Mouse (Mus musculus) lung, postnatal 0 days (tissue): ENCODE measurements around the gene Lbx2. TPM values are rescaled to one million over a fixed set of nuclear protein-coding genes. Genes with fewer than 3 reads are reported as not detected.

Source experiments
- ATAC-seq: fragments of 200-750 bp; cut with Nextera tagmentation; 2 replicates; pipeline ENCODE4 v1.8.0; 2017; ENCODE audit warnings: moderate library complexity
- DNase-seq: peaks from one replicate; pipeline ENCODE4 v3.0.0-alpha.2; 2016; ENCODE audit warnings: low spot score
- H3K27ac ChIP-seq: fragments of 300-500 bp; sonication (generic); 2 replicates; pipeline ENCODE4 v1.5.1; 2014; ENCODE audit warnings: antibody characterized with exemption, mild to moderate bottlenecking, low read length, mixed read lengths
- H3K27me3 ChIP-seq: fragments of 300-500 bp; sonication (generic); replicated peaks from 2 replicates; pipeline ENCODE4 v1.6.1; 2014; ENCODE audit warnings: low read length, mixed read lengths; ENCODE audit not compliant: insufficient read depth
- H3K36me3 ChIP-seq: fragments of 300-500 bp; sonication (generic); 2 replicates; pipeline ENCODE4 v1.6.1; 2014; ENCODE audit warnings: low read length, mixed read lengths; ENCODE audit not compliant: insufficient read depth
- H3K4me1 ChIP-seq: fragments of 300-500 bp; sonication (generic); 2 replicates; pipeline ENCODE4 v1.6.1; 2014; ENCODE audit warnings: antibody characterized with exemption, low read depth, low read length, mixed read lengths; ENCODE audit not compliant: insufficient read depth
- H3K4me2 ChIP-seq: fragments of 300-500 bp; sonication (generic); replicated peaks from 2 replicates; pipeline ENCODE4 v1.6.1; 2014; ENCODE audit warnings: low read depth, mild to moderate bottlenecking, low read length, moderate library complexity, mixed read lengths
- H3K4me3 ChIP-seq: fragments of 300-500 bp; sonication (generic); 2 replicates; pipeline ENCODE4 v1.5.1; 2014; ENCODE audit warnings: low read depth, low read length
- H3K9ac ChIP-seq: fragments of 300-500 bp; sonication (generic); replicated peaks from 2 replicates; pipeline ENCODE4 v1.6.1; 2014; ENCODE audit warnings: low read depth, mild to moderate bottlenecking
- H3K9me3 ChIP-seq: fragments of 300-500 bp; sonication (generic); 2 replicates; pipeline ENCODE4 v1.6.1; 2016; ENCODE audit warnings: low read length, mixed read lengths
- CTCF ChIP-seq: IDR thresholded peaks from 2 replicates; pipeline ENCODE4 v1.5.1; 2016; ENCODE audit warnings: antibody characterized with exemption, mild to moderate bottlenecking
- EP300 ChIP-seq: IDR thresholded peaks from 2 replicates; pipeline ENCODE4 v1.6.1; 2016; ENCODE audit warnings: antibody characterized with exemption, mild to moderate bottlenecking, control low read depth
- WGBS: fragments of 180-500 bp; shearing (Covaris S2); extraction: QIAGEN DNeasy Blood & Tissue Kit; methylation state at CpG from one replicate; pipeline ENCODE4 v1.1.7; 2014; 5-methylcytosine and 5-hydroxymethylcytosine counted together
- polyA plus RNA-seq: library from polyadenylated mRNA; unstranded; fragments of >200 nt; fragmentation: Nextera tagmentation; extraction: Ambion mirVana; gene quantifications from 2 replicates; pipeline ENCODE4 v1.2.1, GENCODE M21; 2015

Gene Lbx2
- polyA plus RNA-seq, 1 experiment from 2014 or later: 1.9 TPM

DNA sequence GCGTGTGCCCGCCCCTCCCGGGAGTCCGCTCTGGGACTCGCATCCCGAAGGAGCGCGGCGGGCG lies 16.1 kb upstream of the Lbx2 start, which contains the start of gene Tlx2:
Tlx2 (minus strand) TSS at position 47 of the 64 bp plus-strand sequence.
- H3K9ac ChIP-seq: no peak within 1 kb of the TSS
- peaks cover 68% of the 10 kb centered on the region for H3K27me3 ChIP-seq
- TF ChIP-seq EP300 (no peak), CTCF (no peak)
- peaks cover 3% of the 10 kb centered on the region; the same call in 1 of the 2 replicates for H3K4me1 ChIP-seq
- DNase-seq: no peak
- H3K4me3 ChIP-seq: peak within 1 kb of the TSS; percentile 31; the same call in 1 of the 2 replicates
- under 1% methylated on average over 10 of the region's 10 CpGs for WGBS
- no peak for ATAC-seq
- no peak within 1 kb of the TSS for H3K27ac ChIP-seq
- H3K9me3 ChIP-seq: no peaks in the 10 kb centered on the region
- no peaks in the 10 kb centered on the region for H3K36me3 ChIP-seq
- peak within 1 kb of the TSS; percentile 55 for H3K4me2 ChIP-seq

DNA sequence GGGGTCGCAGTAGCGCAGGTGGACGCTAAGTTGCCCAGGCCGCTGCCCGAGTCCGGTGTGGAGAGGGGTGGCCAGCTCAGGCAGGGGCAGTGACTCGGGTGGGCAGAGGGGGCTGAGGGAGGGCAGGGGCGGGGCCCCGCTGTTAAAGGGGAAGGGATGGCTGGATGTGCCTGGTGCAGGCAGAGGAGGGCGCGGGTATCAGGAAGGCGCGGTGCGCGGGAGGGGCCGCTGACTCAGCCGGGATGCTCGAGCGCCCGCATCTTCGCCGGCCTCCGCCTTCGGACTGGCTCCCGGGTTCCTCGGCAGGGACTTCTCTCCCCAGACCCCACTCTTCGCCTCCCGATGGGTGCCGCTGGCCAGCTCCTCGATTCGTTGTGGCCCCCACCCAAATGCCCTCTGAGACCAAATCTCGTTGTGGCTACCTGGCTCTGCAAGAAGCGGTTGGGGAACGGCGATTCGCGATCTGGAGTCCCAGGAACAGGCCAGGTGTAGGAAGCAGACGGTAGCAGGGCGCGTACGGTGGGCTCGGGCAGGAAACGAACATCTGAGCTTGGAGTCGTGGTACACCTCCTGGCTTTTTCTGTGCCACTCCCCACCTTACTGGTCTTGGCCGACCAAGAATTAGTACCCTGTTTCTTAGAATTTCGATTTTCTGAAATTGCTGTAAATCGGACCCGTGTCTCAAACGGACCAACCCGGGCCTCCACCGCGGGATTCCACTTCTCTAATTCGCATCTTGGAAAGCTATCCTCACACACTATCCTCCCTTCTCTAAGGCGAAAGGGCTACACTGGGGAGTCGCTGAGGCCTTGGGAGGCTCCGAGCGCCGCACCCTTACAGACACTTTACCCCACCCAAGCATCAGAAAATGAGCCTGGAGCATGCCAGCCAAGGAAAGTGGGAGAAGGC lies 15.6 kb upstream of the Lbx2 start:
- TF ChIP-seq EP300: no peak
- TF ChIP-seq CTCF: no peak
- no peak overlapping the region for H3K4me2 ChIP-seq
- peak overlapping the region; percentile 8; the same call in 1 of the 2 replicates for H3K4me3 ChIP-seq
- H3K4me1 ChIP-seq: peaks cover 3% of the 10 kb centered on the region; the same call in 1 of the 2 replicates
- peaks cover 67% of the 10 kb centered on the region for H3K27me3 ChIP-seq
- 1% methylated on average over 45 of the region's 58 CpGs for WGBS
- H3K9me3 ChIP-seq: no peaks in the 10 kb centered on the region
- H3K27ac ChIP-seq: no peak overlapping the region
- no peak overlapping the region for H3K9ac ChIP-seq
- ATAC-seq (no peak), DNase-seq (no peak)
- H3K36me3 ChIP-seq: no peaks in the 10 kb centered on the region

DNA sequence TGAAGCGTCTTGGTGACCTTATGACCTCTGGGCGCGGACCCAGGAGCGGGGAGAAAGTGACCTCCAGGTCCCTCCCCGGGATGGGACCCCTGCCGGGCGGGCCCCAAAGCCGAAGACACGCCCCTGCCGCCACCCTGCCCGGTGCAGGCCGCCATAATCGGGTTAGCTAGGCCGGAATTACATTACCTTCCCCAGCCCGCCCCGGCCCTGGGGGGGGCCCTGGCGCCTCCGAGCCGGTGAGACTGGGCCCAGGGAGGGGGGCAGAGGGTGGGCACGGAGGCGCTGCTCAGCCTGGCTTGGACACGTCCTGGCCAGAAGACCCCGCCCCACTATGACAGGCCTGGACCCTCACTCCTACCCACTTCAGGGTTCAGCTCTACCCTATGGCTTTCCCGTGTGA lies 14.9 kb upstream of the Lbx2 start:
- Histone ChIP-seq H3K9ac (no peak overlapping the region), H3K27me3 (peaks cover 62% of the 10 kb centered on the region), H3K9me3 (no peaks in the 10 kb centered on the region), H3K4me2 (no peak overlapping the region), H3K4me1 (peaks cover 3% of the 10 kb centered on the region; the same call in 1 of the 2 replicates), H3K27ac (no peak overlapping the region), H3K36me3 (no peaks in the 10 kb centered on the region), H3K4me3 (no peak overlapping the region)
- WGBS: 3% methylated on average over 22 of the region's 24 CpGs
- ATAC-seq (no peak), DNase-seq (no peak)
- TF ChIP-seq CTCF (no peak), EP300 (no peak)

DNA sequence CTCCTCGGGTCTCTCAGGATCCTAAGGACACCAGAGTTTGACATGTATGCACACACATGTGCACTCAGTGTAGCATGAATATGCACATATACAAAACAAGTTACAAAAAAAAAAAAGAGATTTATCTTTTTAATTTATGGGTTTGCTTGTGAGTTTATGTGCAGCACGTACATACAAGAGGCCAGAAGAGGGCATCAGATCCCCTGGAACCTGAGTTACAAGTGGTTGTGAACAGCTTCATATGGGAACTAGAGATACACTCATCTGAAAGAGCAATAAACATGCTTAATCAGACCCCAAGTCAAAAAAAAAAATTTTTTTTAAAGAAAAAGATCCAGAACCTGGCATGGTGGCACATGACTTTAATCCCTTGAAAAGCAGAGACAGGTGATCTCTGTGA lies 11.2 kb upstream of the Lbx2 start:
- no peak overlapping the region for H3K4me3 ChIP-seq
- no peaks in the 10 kb centered on the region for H3K4me1 ChIP-seq
- no peak overlapping the region for H3K9ac ChIP-seq
- no peak overlapping the region for H3K27ac ChIP-seq
- H3K4me2 ChIP-seq: no peak overlapping the region
- DNase-seq: peak; percentile 33
- H3K36me3 ChIP-seq: no peaks in the 10 kb centered on the region
- H3K9me3 ChIP-seq: no peaks in the 10 kb centered on the region
- ATAC-seq: no peak
- H3K27me3 ChIP-seq: peaks cover 28% of the 10 kb centered on the region
- TF ChIP-seq EP300: no peak
- peak; percentile 34 for TF ChIP-seq CTCF
- 9% methylated on average over 2 of the region's 2 CpGs for WGBS

DNA sequence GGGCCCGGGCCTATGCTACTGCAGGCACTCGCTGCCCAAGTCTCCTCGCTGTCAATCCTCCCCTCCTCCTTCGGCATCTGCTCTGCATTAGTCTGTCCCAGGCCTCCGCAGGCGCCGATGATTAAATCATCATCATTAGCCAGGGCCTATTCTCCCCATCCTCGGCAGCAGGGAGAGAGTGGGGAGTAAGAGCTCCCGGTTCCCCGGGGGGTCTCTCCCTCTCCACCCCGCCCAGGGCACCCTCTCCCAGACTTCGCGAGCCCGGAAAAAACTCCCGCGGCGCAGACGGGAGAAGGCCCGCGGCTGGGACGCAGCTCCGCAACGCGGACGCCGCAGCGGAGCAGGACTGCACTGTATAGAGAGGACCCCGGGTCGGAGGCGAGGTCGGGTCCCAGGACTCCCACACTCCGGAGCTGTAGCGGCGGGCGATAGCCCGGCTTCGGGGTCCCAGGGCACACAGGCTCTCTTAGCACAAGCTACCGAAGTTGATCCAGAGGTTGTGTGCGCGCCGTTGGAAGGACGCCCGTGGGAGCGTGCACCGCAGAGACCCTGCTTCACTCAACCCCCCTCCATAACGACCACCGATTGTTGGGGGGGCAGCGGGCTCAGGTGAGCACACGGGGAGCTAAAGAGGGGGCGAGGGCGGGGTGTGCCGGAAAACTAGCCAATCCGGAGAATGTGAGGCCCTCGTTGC lies 8.4 kb upstream of the Lbx2 start, which contains the start of gene Pcgf1:
Pcgf1 (plus strand) TSS at position 240 of the 694 bp plus-strand sequence.
- peak within 1 kb of the TSS; percentile 70 for H3K9ac ChIP-seq
- no peak for DNase-seq
- H3K4me1 ChIP-seq: no peaks in the 10 kb centered on the region
- H3K4me3 ChIP-seq: peak within 1 kb of the TSS; percentile 74
- H3K4me2 ChIP-seq: peak within 1 kb of the TSS; percentile 98
- no peaks in the 10 kb centered on the region for H3K9me3 ChIP-seq
- H3K36me3 ChIP-seq: no peaks in the 10 kb centered on the region
- H3K27ac ChIP-seq: peak within 1 kb of the TSS; percentile 65; the same call in 1 of the 2 replicates
- TF ChIP-seq CTCF: no peak
- no peak for TF ChIP-seq EP300
- peaks cover under 1% of the 10 kb centered on the region; the same call in 1 of the 2 replicates for H3K27me3 ChIP-seq
- under 1% methylated on average over 54 of the region's 54 CpGs for WGBS
- peak; percentile 40 for ATAC-seq

DNA sequence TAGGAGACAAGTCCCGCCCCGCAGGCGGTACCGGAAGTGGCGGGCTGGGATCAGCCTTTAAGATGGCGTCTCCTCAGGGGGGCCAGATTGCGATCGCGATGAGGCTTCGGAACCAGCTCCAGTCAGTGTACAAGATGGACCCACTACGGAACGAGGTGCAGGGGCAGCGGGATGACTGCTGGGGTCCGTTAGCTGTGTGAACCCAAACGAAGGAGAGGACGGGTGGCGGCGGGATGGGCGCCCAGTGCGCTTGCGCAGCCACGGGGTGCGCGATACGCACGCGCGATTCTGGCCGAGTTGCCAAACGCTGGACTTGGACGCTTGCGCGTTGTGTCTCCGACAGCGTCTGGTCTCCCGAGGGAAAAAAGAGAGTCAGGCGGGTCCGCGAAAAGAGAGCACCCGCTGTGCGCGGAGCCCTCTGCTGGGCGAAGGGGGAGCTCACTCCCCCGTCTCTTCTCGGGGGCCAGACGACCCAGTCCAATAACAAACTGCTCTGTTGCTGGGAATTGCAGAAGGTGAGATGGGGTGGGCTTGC lies 7.8 kb upstream of the Lbx2 start:
- Histone ChIP-seq H3K4me1 (no peaks in the 10 kb centered on the region), H3K27me3 (0 out of 2 replicates have a peak, but pooled peaks cover under 1% of the 10 kb centered on the region), H3K9me3 (no peaks in the 10 kb centered on the region), H3K4me2 (peak overlapping the region; percentile 98), H3K9ac (peak overlapping the region; percentile 70), H3K36me3 (no peaks in the 10 kb centered on the region), H3K4me3 (peak overlapping the region; percentile 74), H3K27ac (peak overlapping the region; percentile 65; the same call in 1 of the 2 replicates)
- under 1% methylated on average over 46 of the region's 46 CpGs for WGBS
- TF ChIP-seq CTCF (peak; percentile 79), EP300 (no peak)
- ATAC-seq: peak; percentile 97
- DNase-seq: peak; percentile 97
